Mouse (Mus musculus): ENCODE data around the gene Rps6kb1. TPM values are rescaled to one million over a fixed set of nuclear protein-coding genes. Genes with fewer than 3 reads are reported as not detected.
A peak's percentile ranks its signal among the peaks of the same experiment; 100 is the strongest.

The Rps6kb1 gene
- total RNA-seq, 2 experiments from 2014 or later: 34.1 to 38.1 TPM

- no peak for DNase-seq (ENCODE audit: low spot score in 2 of 2)
- intact Hi-C loops (cut with DNase I): no loop called here
These were observed 53.8 kb downstream of the Rps6kb1 start for GRCm38 (mm10) chr11:86490782-86491181.

- DNase-seq (ENCODE audit: low spot score in 2 of 2): peak; percentile 47 to 49
- intact Hi-C loops (cut with DNase I): loop anchor here (5.0 kb wide), 1 partner anchor 128 kb away; the partner anchor contains the start of gene Med13
These were observed 59.6 kb downstream of the Rps6kb1 start for GRCm38 (mm10) chr11:86484910-86485510.

- peak; percentile 96 to 99 for DNase-seq (ENCODE audit: low spot score in 2 of 2)
- intact Hi-C loops (cut with DNase I): loop anchor here (5.0 kb wide), 1 partner anchor 127 kb away; the partner anchor contains the start of gene Med13
These were observed 60.3 kb downstream of the Rps6kb1 start, which contains the start of gene Rnft1 for GRCm38 (mm10) chr11:86484101-86484868. Rnft1 (plus strand) TSS chr11:86484657.

GRCm38 (mm10) chr11:86473576-86473975 lies 71.0 kb downstream of the Rps6kb1 start:
- intact Hi-C loops (cut with DNase I): no loop called here
- DNase-seq (ENCODE audit: low spot score in 2 of 2): no peak

- DNase-seq (ENCODE audit: low spot score in 2 of 2): peak; percentile 49 to 87
- intact Hi-C loops (cut with DNase I): no loop called here
These were observed 71.8 kb downstream of the Rps6kb1 start for GRCm38 (mm10) chr11:86472771-86473171.

GRCm38 (mm10) chr11:86471785-86472184 lies 72.8 kb downstream of the Rps6kb1 start:
- intact Hi-C loops (cut with DNase I): no loop called here
- DNase-seq (ENCODE audit: low spot score in 2 of 2): no peak

GRCm38 (mm10) chr11:86468971-86469370 lies 75.6 kb downstream of the Rps6kb1 start:
- DNase-seq (ENCODE audit: low spot score in 2 of 2): no peak
- intact Hi-C loops (cut with DNase I): loop anchor here (10.0 kb wide), 1 partner anchor 214 kb away; the partner anchor contains the start of gene Ints2

GRCm38 (mm10) chr11:86468345-86468744 lies 76.3 kb downstream of the Rps6kb1 start:
- DNase-seq (ENCODE audit: low spot score in 2 of 2): no peak
- intact Hi-C loops (cut with DNase I): loop anchor here (10.0 kb wide), 1 partner anchor 214 kb away; the partner anchor contains the start of gene Ints2

GRCm38 (mm10) chr11:86464275-86464674 lies 80.3 kb downstream of the Rps6kb1 start:
- peak; percentile 65 to 78 for DNase-seq (ENCODE audit: low spot score in 2 of 2)
- intact Hi-C loops (cut with DNase I): loop anchor here (10.0 kb wide), 1 partner anchor 209 kb away; the partner anchor contains the start of gene Ints2

- intact Hi-C loops (cut with DNase I): loop anchor here (10.0 kb wide), 1 partner anchor 208 kb away; the partner anchor contains the start of gene Ints2
- DNase-seq (ENCODE audit: low spot score in 2 of 2): no peak
These were observed 82.0 kb downstream of the Rps6kb1 start for GRCm38 (mm10) chr11:86462579-86462978.

GRCm38 (mm10) chr11:86458866-86459265 lies 85.7 kb downstream of the Rps6kb1 start:
- intact Hi-C loops (cut with DNase I): no loop called here
- DNase-seq (ENCODE audit: low spot score in 2 of 2): no peak

GRCm38 (mm10) chr11:86457545-86457944 lies 87.1 kb downstream of the Rps6kb1 start:
- intact Hi-C loops (cut with DNase I): no loop called here
- peak in 1 of 2 experiments; percentile 57 for DNase-seq (ENCODE audit: low spot score in 2 of 2)

- intact Hi-C loops (cut with DNase I): no loop called here
- DNase-seq (ENCODE audit: low spot score in 2 of 2): no peak
These were observed 90.6 kb downstream of the Rps6kb1 start for GRCm38 (mm10) chr11:86453991-86454390.

Small RNA genes lying within 50 kb of the gene (microRNA-seq; reads per million reads assigned to microRNA genes)
- gene Mir21a: 514 to 1,068 reads per million in 2 experiments

Other genes starting within 250 kb of the Rps6kb1 start
- gene Med13, start 187.2 kb downstream of the Rps6kb1 start, total RNA-seq (2021): 10 to 100 TPM; 56.0 to 64.6 TPM
- gene Rnft1, start 60.1 kb downstream of the Rps6kb1 start, total RNA-seq (2021): 10 to 100 TPM; 29.4 to 31.4 TPM
- 1 to 10 TPM; 5.3 to 6.8 TPM for gene Tubd1, start 186 bp upstream of the Rps6kb1 start, total RNA-seq (2021)
- gene Vmp1, start 139.0 kb upstream of the Rps6kb1 start, total RNA-seq (2021): 100 to 1,000 TPM; 165 to 175 TPM
- 1 to 10 TPM; 8.3 to 8.5 TPM for gene Ptrh2, start 139.2 kb upstream of the Rps6kb1 start, total RNA-seq (2021)
- gene Cltc, start 212.8 kb upstream of the Rps6kb1 start, total RNA-seq (2021): 100 to 1,000 TPM; 525 to 539 TPM